Mouse (Mus musculus) hindbrain, postnatal 0 days (tissue): ENCODE measurements around the gene Traf7. TPM values are rescaled to one million over a fixed set of nuclear protein-coding genes. Genes with fewer than 3 reads are reported as not detected.

Experiments used
- ATAC-seq: fragments of 200-750 bp; cut with Nextera tagmentation; 2 replicates; pipeline ENCODE4 v1.8.0; 2017; ENCODE audit warnings: mild to moderate bottlenecking, moderate TSS enrichment, moderate library complexity
- DNase-seq: peaks from one replicate; pipeline ENCODE4 v3.0.0-alpha.2; 2015; ENCODE audit warnings: low spot score
- H3K27ac ChIP-seq: fragments of 300-500 bp; sonication (generic); 2 replicates; pipeline ENCODE4 v1.5.1; 2014; ENCODE audit warnings: mild to moderate bottlenecking
- H3K27me3 ChIP-seq: fragments of 300-500 bp; sonication (generic); 2 replicates; pipeline ENCODE4 v1.6.1; 2014; ENCODE audit warnings: low read length, mixed read lengths; ENCODE audit not compliant: insufficient read depth
- H3K36me3 ChIP-seq: fragments of 300-500 bp; sonication (generic); 2 replicates; pipeline ENCODE4 v1.6.1; 2014; ENCODE audit warnings: low read length, mixed read lengths; ENCODE audit not compliant: insufficient read depth
- H3K4me1 ChIP-seq: fragments of 300-500 bp; sonication (generic); 2 replicates; pipeline ENCODE4 v1.6.1; 2014; ENCODE audit warnings: antibody characterized with exemption, low read length, mixed read lengths; ENCODE audit not compliant: insufficient read depth
- H3K4me2 ChIP-seq: fragments of 300-500 bp; sonication (generic); 2 replicates; pipeline ENCODE4 v1.6.1; 2014; ENCODE audit warnings: low read depth, mild to moderate bottlenecking, low read length, moderate library complexity, mixed read lengths
- H3K4me3 ChIP-seq: fragments of 300-500 bp; sonication (generic); 2 replicates; pipeline ENCODE4 v1.5.1; 2014; ENCODE audit warnings: low read length
- H3K9ac ChIP-seq: fragments of 300-500 bp; sonication (generic); replicated peaks from 2 replicates; pipeline ENCODE4 v1.6.1; 2014; ENCODE audit warnings: mild to moderate bottlenecking, low read length, moderate library complexity, mixed read lengths
- H3K9me3 ChIP-seq: fragments of 300-500 bp; sonication (generic); 2 replicates; pipeline ENCODE4 v1.6.1; 2016; ENCODE audit warnings: low read length, mixed read lengths
- CTCF ChIP-seq: IDR thresholded peaks from 2 replicates; pipeline ENCODE4 v1.5.1; 2016; ENCODE audit warnings: antibody characterized with exemption, control low read depth, low read depth
- WGBS: fragments of 180-500 bp; shearing (Covaris S2); extraction: QIAGEN DNeasy Blood & Tissue Kit; methylation state at CpG from one replicate; pipeline ENCODE4 v1.1.7; 2014; 5-methylcytosine and 5-hydroxymethylcytosine counted together
- polyA plus RNA-seq: library from polyadenylated mRNA; unstranded; fragments of >200 nt; fragmentation: Nextera tagmentation; extraction: Ambion mirVana; gene quantifications from 2 replicates; pipeline ENCODE4 v1.2.1, GENCODE M21; 2015
- total RNA-seq: library from RNA; depleted of rRNA; stranded (reverse); fragments of >200 nt; gene quantifications from 2 replicates; pipeline ENCODE4 v1.2.3, GENCODE M21; 2014

Traf7 gene
- total and polyA plus RNA-seq, 2 experiments from 2014 or later: 64.0 to 165 TPM

DNA sequence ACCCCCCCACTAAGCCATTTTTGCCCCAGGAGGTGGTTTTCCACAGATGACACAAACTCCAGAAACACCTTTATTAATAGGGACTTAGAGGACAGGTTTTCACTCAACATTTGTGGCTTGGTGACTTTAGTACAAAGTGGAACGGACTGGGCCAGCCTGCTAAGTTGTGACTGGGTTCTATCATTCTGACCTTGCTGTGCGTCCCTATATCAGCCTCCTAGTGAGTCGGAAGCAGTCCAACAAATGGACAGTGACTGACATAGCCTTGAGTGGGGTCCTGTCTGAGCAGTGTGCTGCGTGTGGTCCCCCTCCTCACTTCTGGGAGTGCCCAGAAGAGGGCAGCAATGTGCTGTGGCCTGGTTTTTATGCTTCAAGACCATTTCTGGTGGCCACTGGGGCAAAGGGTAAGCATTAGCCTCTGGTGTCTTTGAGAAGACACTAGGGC, 1.3 kb upstream of the Traf7 start:
- Histone ChIP-seq H3K27ac (peak overlapping the region; percentile 82; the same call in 1 of the 2 replicates), H3K4me3 (peak overlapping the region; percentile 60), H3K36me3 (no peaks in the 10 kb centered on the region), H3K27me3 (no peaks in the 10 kb centered on the region), H3K9ac (peak overlapping the region; percentile 71), H3K9me3 (no peaks in the 10 kb centered on the region), H3K4me2 (peak overlapping the region; percentile 90), H3K4me1 (peaks cover 31% of the 10 kb centered on the region)
- ATAC-seq: no peak
- peak; percentile 83 for DNase-seq
- peak; percentile 93 for TF ChIP-seq CTCF
- WGBS: under 1% methylated on average over 4 of the region's 4 CpGs

DNA sequence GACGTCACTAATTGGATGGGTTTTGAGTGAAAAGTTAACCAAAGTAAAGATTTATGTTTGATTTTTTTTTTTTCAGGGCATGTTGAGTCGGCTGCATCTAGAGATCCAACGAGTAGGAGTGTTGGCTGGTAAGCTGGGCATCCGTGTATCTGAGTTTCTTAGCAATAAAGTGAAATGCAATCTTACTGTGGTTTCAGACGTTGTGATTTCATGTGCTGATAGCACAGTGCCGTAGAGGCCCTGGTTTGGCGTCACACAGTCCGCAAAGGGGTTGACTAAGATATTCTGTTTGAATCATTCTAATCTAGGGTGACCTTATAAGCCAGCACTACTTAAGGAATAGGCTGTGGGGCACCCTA, 801 bp upstream of the Traf7 start:
- peak overlapping the region; percentile 60 for H3K4me3 ChIP-seq
- TF ChIP-seq CTCF: no peak
- no peaks in the 10 kb centered on the region for H3K9me3 ChIP-seq
- H3K9ac ChIP-seq: peak overlapping the region; percentile 71
- H3K4me2 ChIP-seq: peak overlapping the region; percentile 90
- WGBS: 1% methylated on average over 8 of the region's 8 CpGs
- ATAC-seq (no peak), DNase-seq (no peak)
- no peaks in the 10 kb centered on the region for H3K36me3 ChIP-seq
- no peaks in the 10 kb centered on the region for H3K27me3 ChIP-seq
- H3K4me1 ChIP-seq: peaks cover 31% of the 10 kb centered on the region
- peak overlapping the region; percentile 82 for H3K27ac ChIP-seq

GRCm38 (mm10) chr17:24527315-24527714, 423 bp downstream of the Traf7 start:
- Histone ChIP-seq H3K27ac (peak overlapping the region; percentile 72), H3K4me3 (peak overlapping the region; percentile 69), H3K4me2 (peak overlapping the region; percentile 81), H3K36me3 (no peaks in the 10 kb centered on the region), H3K9me3 (no peaks in the 10 kb centered on the region), H3K9ac (peak overlapping the region; percentile 73), H3K4me1 (peaks cover 19% of the 10 kb centered on the region), H3K27me3 (no peaks in the 10 kb centered on the region)
- WGBS: under 1% methylated on average over 19 of the region's 19 CpGs
- ATAC-seq (no peak), DNase-seq (no peak)
- no peak; the same call in 1 of the 2 replicates for TF ChIP-seq CTCF

GRCm38 (mm10) chr17:24524734-24525133, 3.0 kb downstream of the Traf7 start:
- no peak for TF ChIP-seq CTCF
- no peak for ATAC-seq
- WGBS: 68% methylated on average over 2 of the region's 2 CpGs

GRCm38 (mm10) chr17:24520450-24520849, 7.3 kb downstream of the Traf7 start:
- no peak overlapping the region for H3K27ac ChIP-seq
- H3K9ac ChIP-seq: no peak overlapping the region
- no peaks in the 10 kb centered on the region for H3K4me1 ChIP-seq
- H3K9me3 ChIP-seq: no peaks in the 10 kb centered on the region
- peaks cover 36% of the 10 kb centered on the region for H3K36me3 ChIP-seq
- TF ChIP-seq CTCF: no peak
- DNase-seq (no peak), ATAC-seq (no peak)
- H3K4me2 ChIP-seq: no peak overlapping the region
- no peak overlapping the region for H3K4me3 ChIP-seq
- WGBS: 90% methylated on average over 4 of the region's 4 CpGs
- no peaks in the 10 kb centered on the region for H3K27me3 ChIP-seq

More at GRCm38 (mm10) chr17:24524734-24525133, 3.0 kb downstream of the Traf7 start:
- 0 out of 2 replicates have a peak overlapping the region, but pooled peaks have one; percentile 24 for H3K9ac ChIP-seq
- peaks cover 12% of the 10 kb centered on the region for H3K4me1 ChIP-seq
- H3K9me3 ChIP-seq: no peaks in the 10 kb centered on the region
- 0 out of 2 replicates have a peak, but pooled peaks cover 4% of the 10 kb centered on the region for H3K36me3 ChIP-seq
- no peak overlapping the region for H3K27ac ChIP-seq
- DNase-seq: no peak
- H3K4me2 ChIP-seq: no peak overlapping the region
- H3K4me3 ChIP-seq: no peak overlapping the region
- H3K27me3 ChIP-seq: no peaks in the 10 kb centered on the region

GRCm38 (mm10) chr17:24514270-24515257, 13.2 kb downstream of the Traf7 start:
- H3K9me3 ChIP-seq: no peaks in the 10 kb centered on the region
- TF ChIP-seq CTCF: no peak
- WGBS: 88% methylated on average over 24 of the region's 24 CpGs
- H3K4me2 ChIP-seq: no peak overlapping the region
- H3K36me3 ChIP-seq: peaks cover 70% of the 10 kb centered on the region
- DNase-seq (no peak), ATAC-seq (no peak)
- no peaks in the 10 kb centered on the region for H3K27me3 ChIP-seq
- H3K4me3 ChIP-seq: no peak overlapping the region
- H3K4me1 ChIP-seq: no peaks in the 10 kb centered on the region
- 0 out of 2 replicates have a peak overlapping the region, but pooled peaks have one; percentile 15 for H3K27ac ChIP-seq
- H3K9ac ChIP-seq: no peak overlapping the region
